Mouse (Mus musculus) MEL (cell line): ENCODE data around the gene Speer4e.
"Not testable (repeated sequence)": the region's sequence is repeated elsewhere in the genome, so short reads cannot be mapped to it uniquely, and the experiment has no call there.

Experiments used
- CTCF ChIP-seq, 3 experiments: IDR thresholded peaks in 2 of 3; conservative IDR thresholded peaks in 1 of 3; 2 replicates each; pipeline ENCODE4 v1.5.1; 2011 to 2012; ENCODE audit warnings: low read length in 3 of 3, low read depth in 2 of 3, mild to moderate bottlenecking in 2 of 3, improper control_type of control experiment in 1 of 3, inconsistent platforms in 1 of 3, mixed read lengths in 1 of 3, moderate library complexity in 1 of 3; ENCODE audit not compliant: control insufficient read depth in 1 of 3, insufficient read depth in 1 of 3, poor library complexity in 1 of 3, severe bottlenecking in 1 of 3
- EP300 ChIP-seq, 2 experiments: IDR thresholded peaks; 2 replicates each; pipeline ENCODE4 v1.6.1; 2011; ENCODE audit warnings: improper control_type of control experiment in 2 of 2, low read length in 2 of 2, low read depth in 1 of 2, mild to moderate bottlenecking in 1 of 2
- ETS1 ChIP-seq: IDR thresholded peaks from 2 replicates; pipeline ENCODE4 v1.6.1; 2012; ENCODE audit warnings: low read depth, mild to moderate bottlenecking, inconsistent platforms, low read length, improper control_type of control experiment, moderate library complexity
- GABPA ChIP-seq: IDR thresholded peaks from 2 replicates; pipeline ENCODE4 v1.6.1; 2012; ENCODE audit warnings: low read depth, mild to moderate bottlenecking, inconsistent platforms, low read length, improper control_type of control experiment, moderate library complexity
- MYC ChIP-seq: IDR thresholded peaks from 2 replicates; pipeline ENCODE4 v1.6.1; 2011; ENCODE audit warnings: low read depth, mild to moderate bottlenecking, low read length, improper control_type of control experiment, moderate library complexity
- TCF12 ChIP-seq: IDR thresholded peaks from 2 replicates; pipeline ENCODE4 v1.6.1; 2014; ENCODE audit warnings: low read depth, mild to moderate bottlenecking, inconsistent platforms, low read length, improper control_type of control experiment, moderate library complexity
- USF2 ChIP-seq, 2 experiments: IDR thresholded peaks; 2 replicates each; pipeline ENCODE4 v1.6.1; 2011 to 2012; ENCODE audit warnings: improper control_type of control experiment in 2 of 2, low read length in 2 of 2, borderline replicate concordance in 1 of 2, inconsistent platforms in 1 of 2, low read depth in 1 of 2, mild to moderate bottlenecking in 1 of 2; ENCODE audit not compliant: insufficient read depth in 1 of 2
- ZKSCAN1 ChIP-seq: IDR thresholded peaks from 2 replicates; pipeline ENCODE4 v1.6.1; 2012; ENCODE audit warnings: low read depth, mild to moderate bottlenecking, inconsistent platforms, low read length, improper control_type of control experiment, moderate library complexity

- not testable (repeated sequence) for TF ChIP-seq EP300 (IDR thresholded peaks at IDR 0.05; ENCODE audit: low read depth in 1 of 2, low read length in 2 of 2); CTCF (IDR thresholded peaks at IDR 0.05 in 2 of 3, conservative IDR thresholded peaks at IDR 0.05 in 1 of 3; ENCODE audit: control insufficient read depth in 1 of 3, insufficient read depth in 1 of 3, low read depth in 2 of 3, low read length in 3 of 3, poor library complexity in 1 of 3, severe bottlenecking in 1 of 3); USF2 (IDR thresholded peaks at IDR 0.05; ENCODE audit: borderline replicate concordance in 1 of 2, insufficient read depth in 1 of 2, low read depth in 1 of 2, low read length in 2 of 2); ZKSCAN1; GABPA; ETS1; TCF12; MYC
Observed at GRCm38 (mm10) chr5:14947482-14948198, 9.4 kb upstream of the Speer4e start.
